Mouse (Mus musculus): ENCODE measurements around the gene Sh2d6. TPM values are rescaled to one million over a fixed set of nuclear protein-coding genes. Genes with fewer than 3 reads are reported as not detected.
A peak's percentile ranks its signal among the peaks of the same experiment; 100 is the strongest.
"Not testable (repeated sequence)": the region's sequence is repeated elsewhere in the genome, so short reads cannot be mapped to it uniquely, and the experiment has no call there.

Gene Sh2d6
- polyA plus RNA-seq, 1 experiment from 2014 or later = not detected

GRCm38 (mm10) chr6:72535165-72535564 is 13.7 kb upstream of the Sh2d6 start:
- 4% methylated on average over 9 of the region's 9 CpGs for WGBS
- H3K36me3 ChIP-seq (ENCODE audit: control insufficient read depth, insufficient read depth, low read length) = no peaks in the 10 kb centered on the region
- peaks cover 11 to 12% of the 10 kb centered on the region in 2 experiments for H3K4me1 ChIP-seq (ENCODE audit: control insufficient read depth in 2 of 2, insufficient read depth in 2 of 2, low read length in 2 of 2)
- H3K9ac ChIP-seq (ENCODE audit: low read length) = 0 out of 2 replicates have a peak overlapping the region, but pooled peaks have one; percentile 17
- no peaks in the 10 kb centered on the region for H3K9me3 ChIP-seq (ENCODE audit: control insufficient read depth, low read length)
- peak overlapping the region; percentile 59 for H3K4me2 ChIP-seq (ENCODE audit: low read length)
- no peak for ATAC-seq (ENCODE audit: insufficient number of reproducible peaks, insufficient read depth, low FRiP score, low read depth)
- H3K27me3 ChIP-seq (ENCODE audit: control insufficient read depth, insufficient read depth, low read length) = no peaks in the 10 kb centered on the region
- H3K27ac ChIP-seq (replicated peaks in 1 of 2; ENCODE audit: control insufficient read depth in 1 of 2, insufficient read depth in 1 of 2, low read depth in 2 of 2, low read length in 2 of 2) = no peak overlapping the region
- H3K4me3 ChIP-seq (ENCODE audit: control insufficient read depth in 1 of 2, insufficient read depth in 1 of 2, low read depth in 1 of 2, low read length in 2 of 2) = no peak overlapping the region

- WGBS = 40% methylated on average over 9 of the region's 9 CpGs
- Histone ChIP-seq H3K4me2 (ENCODE audit: low read length) (no peak overlapping the region), H3K4me3 (ENCODE audit: control insufficient read depth in 1 of 2, insufficient read depth in 1 of 2, low read depth in 1 of 2, low read length in 2 of 2) (no peak overlapping the region), H3K4me1 (ENCODE audit: control insufficient read depth in 2 of 2, insufficient read depth in 2 of 2, low read length in 2 of 2) (peaks cover 11 to 12% of the 10 kb centered on the region in 2 experiments), H3K27ac (replicated peaks in 1 of 2; ENCODE audit: control insufficient read depth in 1 of 2, insufficient read depth in 1 of 2, low read depth in 2 of 2, low read length in 2 of 2) (0 out of 4 replicates have a peak overlapping the region, but pooled peaks of 1 of the 2 experiments have one; percentile 28), H3K9me3 (ENCODE audit: control insufficient read depth, low read length) (no peaks in the 10 kb centered on the region), H3K27me3 (ENCODE audit: control insufficient read depth, insufficient read depth, low read length) (no peaks in the 10 kb centered on the region), H3K36me3 (ENCODE audit: control insufficient read depth, insufficient read depth, low read length) (no peaks in the 10 kb centered on the region), H3K9ac (ENCODE audit: low read length) (no peak overlapping the region)
- ATAC-seq (ENCODE audit: insufficient number of reproducible peaks, insufficient read depth, low FRiP score, low read depth) = peak; percentile 23; the same call in 1 of the 2 replicates
These were observed 12.7 kb upstream of the Sh2d6 start for GRCm38 (mm10) chr6:72534035-72534809.

DNA sequence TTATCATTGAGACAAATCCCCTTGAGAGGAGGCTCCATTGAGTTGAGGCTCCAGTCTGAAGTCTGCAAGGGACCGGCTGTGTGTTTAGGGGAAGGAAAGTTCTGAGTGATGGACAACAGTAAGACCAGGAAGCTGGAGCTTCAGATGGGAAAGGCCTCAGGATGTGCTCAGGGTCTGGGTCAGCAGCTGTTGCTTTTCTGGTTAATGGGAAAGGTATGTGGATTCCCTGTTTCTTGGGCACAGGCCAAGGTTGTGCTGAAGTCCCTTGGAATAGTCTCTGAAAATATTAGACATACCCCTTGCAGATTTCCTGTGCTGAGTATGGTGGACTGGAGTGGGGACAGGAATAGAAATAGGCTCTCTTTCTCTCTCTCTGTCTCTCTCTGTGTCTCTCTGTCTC is 12.0 kb upstream of the Sh2d6 start:
- not testable (repeated sequence) for H3K27me3 ChIP-seq (ENCODE audit: control insufficient read depth, insufficient read depth, low read length); ATAC-seq (ENCODE audit: insufficient number of reproducible peaks, insufficient read depth, low FRiP score, low read depth); H3K4me2 ChIP-seq (ENCODE audit: low read length); H3K4me3 ChIP-seq (ENCODE audit: control insufficient read depth in 1 of 2, insufficient read depth in 1 of 2, low read depth in 1 of 2, low read length in 2 of 2); H3K9ac ChIP-seq (ENCODE audit: low read length); H3K36me3 ChIP-seq (ENCODE audit: control insufficient read depth, insufficient read depth, low read length); H3K9me3 ChIP-seq (ENCODE audit: control insufficient read depth, low read length)
- Histone ChIP-seq H3K27ac (replicated peaks in 1 of 2; ENCODE audit: control insufficient read depth in 1 of 2, insufficient read depth in 1 of 2, low read depth in 2 of 2, low read length in 2 of 2) (0 out of 4 replicates have a peak overlapping the region, but pooled peaks of 1 of the 2 experiments have one; percentile 28), H3K4me1 (ENCODE audit: control insufficient read depth in 2 of 2, insufficient read depth in 2 of 2, low read length in 2 of 2) (peaks cover 8 to 12% of the 10 kb centered on the region in 2 experiments)
- 22% methylated on average over 1 of the region's 1 CpGs for WGBS

DNA sequence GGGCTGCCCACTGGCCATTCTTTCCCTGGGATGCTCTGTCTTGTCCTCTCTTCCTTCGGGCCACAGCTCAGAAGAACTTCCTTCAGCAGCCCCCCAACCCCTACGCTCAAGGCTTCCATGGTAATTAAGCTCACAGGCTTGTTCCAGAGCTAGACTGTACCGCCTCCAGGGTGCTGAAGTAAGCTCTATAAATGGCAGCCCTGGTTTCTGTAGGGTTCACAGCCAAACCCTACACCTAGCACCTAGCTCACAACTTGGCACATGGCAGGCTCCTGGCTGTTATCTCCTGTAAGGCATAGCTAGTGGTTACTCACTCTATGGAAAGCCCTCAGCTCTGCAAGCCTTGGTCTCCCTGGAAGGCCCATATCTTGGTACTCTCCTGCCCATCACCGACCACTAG is 11.1 kb upstream of the Sh2d6 start:
- WGBS = 77% methylated on average over 4 of the region's 4 CpGs
- Histone ChIP-seq H3K27me3 (ENCODE audit: control insufficient read depth, insufficient read depth, low read length) (no peaks in the 10 kb centered on the region), H3K36me3 (ENCODE audit: control insufficient read depth, insufficient read depth, low read length) (no peaks in the 10 kb centered on the region), H3K4me1 (ENCODE audit: control insufficient read depth in 2 of 2, insufficient read depth in 2 of 2, low read length in 2 of 2) (peaks cover 4 to 5% of the 10 kb centered on the region in 2 experiments; a peak in 2 of 4 replicates), H3K27ac (replicated peaks in 1 of 2; ENCODE audit: control insufficient read depth in 1 of 2, insufficient read depth in 1 of 2, low read depth in 2 of 2, low read length in 2 of 2) (peak overlapping the region; percentile 28 to 41; a peak in 3 of 4 replicates), H3K4me3 (ENCODE audit: control insufficient read depth in 1 of 2, insufficient read depth in 1 of 2, low read depth in 1 of 2, low read length in 2 of 2) (no peak overlapping the region), H3K4me2 (ENCODE audit: low read length) (no peak overlapping the region), H3K9ac (ENCODE audit: low read length) (peak overlapping the region; percentile 11; the same call in 1 of the 2 replicates), H3K9me3 (ENCODE audit: control insufficient read depth, low read length) (no peaks in the 10 kb centered on the region)
- no peak for ATAC-seq (ENCODE audit: insufficient number of reproducible peaks, insufficient read depth, low FRiP score, low read depth)

DNA sequence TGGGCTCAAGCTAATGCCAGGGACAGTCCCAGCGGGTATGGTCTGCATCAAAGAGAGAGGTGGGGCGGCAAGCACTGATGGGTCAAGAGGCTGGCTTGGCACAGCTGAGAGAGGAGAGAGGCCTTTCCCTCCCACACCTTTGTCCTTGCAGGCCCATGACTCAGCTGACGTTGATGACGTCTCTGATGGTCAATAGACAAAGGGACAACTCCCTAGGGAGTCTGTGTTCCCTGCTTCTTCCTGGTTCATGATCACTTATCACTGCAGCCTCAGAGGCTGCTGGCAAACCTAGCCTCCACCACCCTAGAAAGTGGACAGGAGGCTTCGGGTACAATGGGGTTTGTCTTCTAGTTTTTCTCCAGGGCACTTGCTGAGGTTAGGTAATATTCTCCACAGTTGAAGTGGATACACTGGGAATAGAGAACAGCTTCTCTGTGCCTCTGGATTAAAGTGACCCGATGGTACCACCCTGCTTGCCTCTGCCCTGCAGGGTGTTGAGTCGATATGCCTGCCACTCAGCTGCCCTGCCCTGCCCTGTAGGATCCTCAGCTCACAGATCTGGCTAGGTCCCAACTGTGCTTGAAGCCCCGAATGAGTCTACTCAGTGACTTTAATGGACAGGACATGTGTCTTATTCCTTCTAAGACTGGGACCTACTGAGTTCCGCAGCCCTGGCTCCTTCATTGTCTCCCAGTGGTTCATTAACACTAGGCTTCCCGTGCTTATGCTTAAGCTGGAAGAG is 7.1 kb upstream of the Sh2d6 start:
- Histone ChIP-seq H3K9me3 (ENCODE audit: control insufficient read depth, low read length) (no peaks in the 10 kb centered on the region), H3K27ac (replicated peaks in 1 of 2; ENCODE audit: control insufficient read depth in 1 of 2, insufficient read depth in 1 of 2, low read depth in 2 of 2, low read length in 2 of 2) (no peak overlapping the region), H3K4me1 (ENCODE audit: control insufficient read depth in 2 of 2, insufficient read depth in 2 of 2, low read length in 2 of 2) (peaks cover 0 to 2% of the 10 kb centered on the region in 2 experiments; a peak in 1 of 4 replicates), H3K4me2 (ENCODE audit: low read length) (no peak overlapping the region), H3K9ac (ENCODE audit: low read length) (no peak overlapping the region), H3K36me3 (ENCODE audit: control insufficient read depth, insufficient read depth, low read length) (no peaks in the 10 kb centered on the region), H3K4me3 (ENCODE audit: control insufficient read depth in 1 of 2, insufficient read depth in 1 of 2, low read depth in 1 of 2, low read length in 2 of 2) (no peak overlapping the region), H3K27me3 (ENCODE audit: control insufficient read depth, insufficient read depth, low read length) (no peaks in the 10 kb centered on the region)
- ATAC-seq (ENCODE audit: insufficient number of reproducible peaks, insufficient read depth, low FRiP score, low read depth) = no peak
- WGBS = 69% methylated on average over 10 of the region's 10 CpGs

DNA sequence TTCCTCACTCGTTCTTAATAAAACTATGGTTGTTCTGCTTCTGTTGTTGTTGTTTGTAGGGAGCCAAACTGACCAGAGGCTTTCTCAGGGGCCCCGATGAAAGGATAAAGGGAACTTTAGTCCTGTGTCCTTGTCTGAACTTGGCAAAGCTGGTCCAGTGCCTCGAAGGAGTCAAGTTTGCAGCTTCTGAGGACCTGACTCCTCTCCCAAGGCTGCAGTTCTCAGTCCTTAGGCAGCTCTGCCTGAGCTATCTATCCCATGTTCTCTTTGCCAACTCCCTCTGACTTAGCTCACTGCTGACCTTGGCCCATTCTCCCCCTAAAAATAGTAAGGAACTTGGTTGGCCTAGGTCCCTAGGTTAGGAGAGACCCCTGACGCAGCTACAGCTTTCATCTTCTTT is 5.6 kb upstream of the Sh2d6 start:
- ATAC-seq (ENCODE audit: insufficient number of reproducible peaks, insufficient read depth, low FRiP score, low read depth) = no peak
- Histone ChIP-seq H3K4me3 (ENCODE audit: control insufficient read depth in 1 of 2, insufficient read depth in 1 of 2, low read depth in 1 of 2, low read length in 2 of 2) (no peak overlapping the region), H3K9me3 (ENCODE audit: control insufficient read depth, low read length) (no peaks in the 10 kb centered on the region), H3K36me3 (ENCODE audit: control insufficient read depth, insufficient read depth, low read length) (no peaks in the 10 kb centered on the region), H3K4me2 (ENCODE audit: low read length) (no peak overlapping the region), H3K27me3 (ENCODE audit: control insufficient read depth, insufficient read depth, low read length) (no peaks in the 10 kb centered on the region), H3K9ac (ENCODE audit: low read length) (no peak overlapping the region), H3K4me1 (ENCODE audit: control insufficient read depth in 2 of 2, insufficient read depth in 2 of 2, low read length in 2 of 2) (no peaks in the 10 kb centered on the region), H3K27ac (replicated peaks in 1 of 2; ENCODE audit: control insufficient read depth in 1 of 2, insufficient read depth in 1 of 2, low read depth in 2 of 2, low read length in 2 of 2) (no peak overlapping the region)
- 70% methylated on average over 4 of the region's 4 CpGs for WGBS

GRCm38 (mm10) chr6:72524160-72524559 is 2.7 kb upstream of the Sh2d6 start:
- 70% methylated on average over 2 of the region's 2 CpGs for WGBS
- H3K36me3 ChIP-seq (ENCODE audit: control insufficient read depth, insufficient read depth, low read length) = no peaks in the 10 kb centered on the region
- ATAC-seq (ENCODE audit: insufficient number of reproducible peaks, insufficient read depth, low FRiP score, low read depth) = no peak
- no peak overlapping the region for H3K9ac ChIP-seq (ENCODE audit: low read length)
- no peaks in the 10 kb centered on the region for H3K9me3 ChIP-seq (ENCODE audit: control insufficient read depth, low read length)
- no peaks in the 10 kb centered on the region for H3K27me3 ChIP-seq (ENCODE audit: control insufficient read depth, insufficient read depth, low read length)
- H3K4me1 ChIP-seq (ENCODE audit: control insufficient read depth in 2 of 2, insufficient read depth in 2 of 2, low read length in 2 of 2) = peaks cover 9 to 11% of the 10 kb centered on the region in 2 experiments; a peak in 3 of 4 replicates
- no peak overlapping the region for H3K4me3 ChIP-seq (ENCODE audit: control insufficient read depth in 1 of 2, insufficient read depth in 1 of 2, low read depth in 1 of 2, low read length in 2 of 2)
- H3K27ac ChIP-seq (replicated peaks in 1 of 2; ENCODE audit: control insufficient read depth in 1 of 2, insufficient read depth in 1 of 2, low read depth in 2 of 2, low read length in 2 of 2) = no peak overlapping the region
- no peak overlapping the region for H3K4me2 ChIP-seq (ENCODE audit: low read length)
